Mouse (Mus musculus): ENCODE data around the gene Gbp2. TPM values are rescaled to one million over a fixed set of nuclear protein-coding genes. Genes with fewer than 3 reads are reported as not detected.

Gene Gbp2
- 13.3 and 22.5 TPM in 2 replicates for total RNA-seq (2012; rRNA removed)
- total RNA-seq (2014; rRNA removed): 48.4 and 51.1 TPM in 2 replicates
- polyA plus RNA-seq (2012; ENCODE audit: insufficient read length, low read depth): 36.5 and 42.6 TPM in 2 replicates

DNA sequence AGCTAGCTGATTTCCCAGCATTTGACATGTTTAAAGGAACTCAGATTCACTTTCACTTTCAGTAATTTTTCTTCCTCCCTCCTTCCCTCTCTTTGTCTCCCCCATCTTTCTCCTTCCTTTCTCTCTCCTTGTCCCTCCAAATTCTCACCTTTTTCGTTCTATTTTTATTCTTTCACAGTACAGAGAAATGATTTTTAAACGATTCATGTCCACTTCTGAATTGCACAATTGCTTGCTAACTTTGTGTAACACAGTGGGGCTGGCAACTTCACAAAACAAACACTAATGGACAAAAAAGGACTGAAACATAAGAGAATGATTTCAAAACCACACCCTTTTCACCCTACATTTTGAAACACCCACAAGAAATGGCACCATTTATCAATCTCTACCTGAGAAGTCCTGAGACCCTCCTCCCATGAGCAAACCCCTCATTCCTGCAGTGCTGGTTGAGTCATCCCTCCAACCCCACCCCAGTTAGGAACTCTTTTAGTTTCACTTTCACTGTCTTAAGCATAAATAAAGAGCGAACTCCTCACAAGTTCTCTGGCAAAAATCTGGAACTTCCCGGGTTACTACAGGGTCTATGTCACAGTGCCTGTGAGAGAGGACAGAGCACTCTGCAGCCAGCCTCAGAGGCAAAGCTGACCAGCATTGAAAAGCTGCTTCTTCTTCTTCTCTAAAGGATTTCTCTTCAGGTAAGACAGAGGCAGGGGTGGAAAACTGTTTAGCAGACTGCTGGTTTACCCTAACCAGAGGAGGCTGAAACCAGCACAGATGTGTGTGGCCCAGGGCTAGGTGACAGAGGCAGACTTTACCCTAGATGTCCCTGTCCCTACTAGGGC, at the start of gene Gbp2:
TSS of gene Gbp2 (plus strand) at position 492 of the 845 bp plus-strand sequence.
- H3K9me3 ChIP-seq (replicated peaks; ENCODE audit: low read length): no peaks in the 10 kb centered on the region

GRCm38 (mm10) chr3:142570738-142571137, 49.7 kb upstream of the Gbp2 start:
- in situ Hi-C loops (cut with MboI; ENCODE audit: low pct_ligation_motif_present, low pct_unique_long_range_greater_than_20kb, low sequenced_read_pairs) (no loop called here), dilution Hi-C loops (cut with MboI; ENCODE audit: extremely low pct_ligation_motif_present, extremely low pct_unique_long_range_greater_than_20kb, low sequenced_read_pairs) (no loop called here)
- no peak overlapping the region for H3K4me3 ChIP-seq (replicated peaks in 1 of 3; ENCODE audit: low read depth in 2 of 3, low read length in 2 of 3, poor library complexity in 1 of 3)
- H3K4me2 ChIP-seq (ENCODE audit: insufficient read depth, low read depth, poor library complexity, severe bottlenecking): no peak overlapping the region
- H3K9ac ChIP-seq (ENCODE audit: insufficient read depth, low read depth): no peak overlapping the region
- H3K36me3 ChIP-seq (replicated peaks in 1 of 2; ENCODE audit: control insufficient read depth in 1 of 2, insufficient read depth in 1 of 2, low read length in 1 of 2): peaks cover 58 to 87% of the 10 kb centered on the region in 2 experiments
- H3K9me3 ChIP-seq (replicated peaks; ENCODE audit: low read length): no peaks in the 10 kb centered on the region
- H3K27ac ChIP-seq (ENCODE audit: insufficient read depth, low read depth): no peak overlapping the region
- no peak for DNase-seq (ENCODE audit: extremely low read depth)
- H3K4me1 ChIP-seq (ENCODE audit: control insufficient read depth in 1 of 2, insufficient read depth in 2 of 2): no peaks in the 10 kb centered on the region; a peak in 1 of 4 replicates
- no peak for TF ChIP-seq EP300 (IDR thresholded peaks at IDR 0.05; ENCODE audit: low read length)
- no peak for TF ChIP-seq MAFK (IDR thresholded peaks at IDR 0.05; ENCODE audit: insufficient replicate concordance, low read length)
- TF ChIP-seq CTCF (conservative IDR thresholded peaks at IDR 0.05 in 1 of 2, IDR thresholded peaks at IDR 0.05 in 1 of 2; ENCODE audit: low read depth in 2 of 2, low read length in 2 of 2): no peak
- no peak for TF ChIP-seq MAZ (IDR thresholded peaks at IDR 0.05; ENCODE audit: low read depth, low read length)
- no peak for TF ChIP-seq GABPA (IDR thresholded peaks at IDR 0.05; ENCODE audit: insufficient replicate concordance, low read depth, low read length)
- no peak for TF ChIP-seq JUN (IDR thresholded peaks at IDR 0.05; ENCODE audit: insufficient read depth, low read depth, low read length)
- no peak for TF ChIP-seq POLR2AphosphoS2 (IDR thresholded peaks at IDR 0.05; ENCODE audit: low read depth, low read length)
- TF ChIP-seq JUND (conservative IDR thresholded peaks at IDR 0.05; ENCODE audit: low read depth, low read length): no peak
- no peak for TF ChIP-seq NRF1 (IDR thresholded peaks at IDR 0.05; ENCODE audit: low read depth, low read length)
- no peak for TF ChIP-seq SMC3 (IDR thresholded peaks at IDR 0.05; ENCODE audit: low read depth, low read length)
- TF ChIP-seq IRF4 (IDR thresholded peaks at IDR 0.05; ENCODE audit: low read depth, low read length): no peak
- TF ChIP-seq ZKSCAN1 (IDR thresholded peaks at IDR 0.05; ENCODE audit: borderline replicate concordance, low read depth, low read length): no peak
- TF ChIP-seq UBTF (IDR thresholded peaks at IDR 0.05; ENCODE audit: low read depth, low read length): no peak
- no peaks in the 10 kb centered on the region for H3K79me2 ChIP-seq (replicated peaks; ENCODE audit: control insufficient read depth, extremely low read depth, insufficient read depth, poor library complexity, severe bottlenecking)
- H3K27me3 ChIP-seq (replicated peaks): no peaks in the 10 kb centered on the region

More for the DNA sequence above, at the start of gene Gbp2:
- in situ Hi-C loops (cut with MboI; ENCODE audit: low pct_ligation_motif_present, low pct_unique_long_range_greater_than_20kb, low sequenced_read_pairs): no loop called here
- H3K4me3 ChIP-seq (replicated peaks in 1 of 3; ENCODE audit: low read depth in 2 of 3, low read length in 2 of 3, poor library complexity in 1 of 3): peak within 1 kb of the TSS; percentile 50 to 68 (median 67)
- TF ChIP-seq JUND (conservative IDR thresholded peaks at IDR 0.05; ENCODE audit: low read depth, low read length): no peak
- TF ChIP-seq MEF2A (IDR thresholded peaks at IDR 0.05; ENCODE audit: borderline replicate concordance, low read depth, low read length): peak; percentile 43; the same call in 1 of the 2 replicates
- no peak for TF ChIP-seq NRF1 (IDR thresholded peaks at IDR 0.05; ENCODE audit: low read depth, low read length)
- TF ChIP-seq KAT2A (IDR thresholded peaks at IDR 0.05; ENCODE audit: insufficient replicate concordance, low read length): 0 out of 2 replicates have a peak, but pooled peaks have one; percentile 33
- TF ChIP-seq ELF1 (IDR thresholded peaks at IDR 0.05; ENCODE audit: low read depth, low read length): no peak; the same call in 1 of the 2 replicates
- peak; percentile 83 for TF ChIP-seq IRF4 (IDR thresholded peaks at IDR 0.05; ENCODE audit: low read depth, low read length)
- peak; percentile 15 for TF ChIP-seq CHD1 (IDR thresholded peaks at IDR 0.05; ENCODE audit: low read depth, low read length)
- no peak for TF ChIP-seq JUN (IDR thresholded peaks at IDR 0.05; ENCODE audit: insufficient read depth, low read depth, low read length)
- TF ChIP-seq BHLHE40 (IDR thresholded peaks at IDR 0.05; ENCODE audit: low read depth, low read length): 0 out of 2 replicates have a peak, but pooled peaks have one; percentile 2
- peak; percentile 80 for TF ChIP-seq ETS1 (conservative IDR thresholded peaks at IDR 0.05; ENCODE audit: low read depth, low read length)
- 0 out of 2 replicates have a peak, but pooled peaks have one; percentile 5 for TF ChIP-seq HCFC1 (IDR thresholded peaks at IDR 0.05; ENCODE audit: low read depth, low read length)
- no peak for TF ChIP-seq ZC3H11A (IDR thresholded peaks at IDR 0.05; ENCODE audit: low read depth, low read length)
- 0 out of 2 replicates have a peak, but pooled peaks have one; percentile 34 for TF ChIP-seq UBTF (IDR thresholded peaks at IDR 0.05; ENCODE audit: low read depth, low read length)
- 0 out of 2 replicates have a peak, but pooled peaks have one; percentile 53 for TF ChIP-seq MYC (IDR thresholded peaks at IDR 0.05; ENCODE audit: low read depth, low read length)
- no peak for TF ChIP-seq SIN3A (IDR thresholded peaks at IDR 0.05; ENCODE audit: low read length)
- no peak; the same call in 1 of the 2 replicates for TF ChIP-seq MXI1 (IDR thresholded peaks at IDR 0.05; ENCODE audit: low read depth, low read length)
- TF ChIP-seq MAX (IDR thresholded peaks at IDR 0.05; ENCODE audit: low read length): 0 out of 2 replicates have a peak, but pooled peaks have one; percentile 30
- TF ChIP-seq EP300 (IDR thresholded peaks at IDR 0.05; ENCODE audit: low read length): peak; percentile 13; the same call in 1 of the 2 replicates
- no peak for TF ChIP-seq POLR2A (IDR thresholded peaks at IDR 0.05; ENCODE audit: low read depth, low read length)
- peak; percentile 6; the same call in 1 of the 2 replicates for TF ChIP-seq NELFE (IDR thresholded peaks at IDR 0.05; ENCODE audit: low read depth, low read length)
- no peak for TF ChIP-seq E2F4 (IDR thresholded peaks at IDR 0.05; ENCODE audit: insufficient replicate concordance, low read depth, low read length)
- H3K4me2 ChIP-seq (ENCODE audit: insufficient read depth, low read depth, poor library complexity, severe bottlenecking): peak within 1 kb of the TSS; percentile 94
- H3K4me1 ChIP-seq (ENCODE audit: control insufficient read depth in 1 of 2, insufficient read depth in 2 of 2): peaks cover 11 to 30% of the 10 kb centered on the region in 2 experiments
- no peaks in the 10 kb centered on the region for H3K79me2 ChIP-seq (replicated peaks; ENCODE audit: control insufficient read depth, extremely low read depth, insufficient read depth, poor library complexity, severe bottlenecking)
- peak within 1 kb of the TSS; percentile 73 for H3K27ac ChIP-seq (ENCODE audit: insufficient read depth, low read depth)
- peaks cover 5 to 15% of the 10 kb centered on the region in 2 experiments for H3K36me3 ChIP-seq (replicated peaks in 1 of 2; ENCODE audit: control insufficient read depth in 1 of 2, insufficient read depth in 1 of 2, low read length in 1 of 2)
- H3K27me3 ChIP-seq (replicated peaks): peaks cover 3% of the 10 kb centered on the region
- DNase-seq (ENCODE audit: extremely low read depth): peak; percentile 64
- dilution Hi-C loops (cut with MboI; ENCODE audit: extremely low pct_ligation_motif_present, extremely low pct_unique_long_range_greater_than_20kb, low sequenced_read_pairs): no loop called here
- peak within 1 kb of the TSS; percentile 83 for H3K9ac ChIP-seq (ENCODE audit: insufficient read depth, low read depth)

Measured in CH12.LX (cell line).